ENCODE assay signal across 16 mouse cellular contexts in genomic region chr5:69542489-69542888, GRCm38 (mm10). TPM values are rescaled to one million over a fixed set of nuclear protein-coding genes. Genes with fewer than 3 reads are reported as not detected.
DNase-seq lines count a peak whose midpoint lies in the region; ATAC-seq and TF ChIP-seq lines count a peak whose summit lies in the region.
"Had no signal": no experiment of that assay in that cellular context is flagged by ENCODE, and none has a peak within 500 bp of the region (broad histone marks: within the 10 kb centered on the region; RNA-seq: fewer than 3 reads in every experiment).

Gene Yipf7 (minus strand): TSS chr5:69542648.

- no peak within 1 kb of the TSS for H3K4me3 ChIP-seq in forebrain, postnatal 0 days (ENCODE audit: low read depth, low read length)
- H3K4me3 ChIP-seq in forebrain, embryonic 11.5 days (ENCODE audit: low read depth, low read length): no peak within 1 kb of the TSS
- H3K4me3 ChIP-seq in heart, embryonic 16.5 days (ENCODE audit: low read length): peak within 1 kb of the TSS; percentile 33
- H3K4me3 ChIP-seq: limb, embryonic 15.5 days; midbrain, embryonic 15.5 days had no signal

- 46% methylated on average over 4 of the region's 4 CpGs for WGBS in forebrain, postnatal 0 days
- WGBS in forebrain, embryonic 11.5 days: 82% methylated on average over 4 of the region's 4 CpGs
- WGBS in heart, embryonic 16.5 days: 28% methylated on average over 4 of the region's 4 CpGs

- no peak within 1 kb of the TSS for H3K4me2 ChIP-seq in forebrain, postnatal 0 days (ENCODE audit: low read depth)
- no peak within 1 kb of the TSS for H3K4me2 ChIP-seq in forebrain, embryonic 11.5 days (ENCODE audit: low read depth, low read length, severe bottlenecking)
- peak within 1 kb of the TSS; percentile 55 for H3K4me2 ChIP-seq in heart, embryonic 16.5 days (ENCODE audit: low read depth, low read length)
- H3K4me2 ChIP-seq: limb, embryonic 15.5 days; midbrain, embryonic 15.5 days had no signal

- no peaks in the 10 kb centered on the region for H3K36me3 ChIP-seq in forebrain, postnatal 0 days (ENCODE audit: insufficient read depth)
- no peaks in the 10 kb centered on the region for H3K36me3 ChIP-seq in forebrain, embryonic 11.5 days (ENCODE audit: control insufficient read depth, insufficient read depth, low read length)
- no peaks in the 10 kb centered on the region for H3K36me3 ChIP-seq in heart, embryonic 16.5 days (ENCODE audit: control insufficient read depth, insufficient read depth)
- H3K36me3 ChIP-seq: limb, embryonic 15.5 days; midbrain, embryonic 15.5 days had no signal

- no peak for TF ChIP-seq CTCF in forebrain, postnatal 0 days (IDR thresholded peaks at IDR 0.05; ENCODE audit: low read depth)

- H3K27ac ChIP-seq in forebrain, postnatal 0 days (ENCODE audit: low read depth, low read length): no peak within 1 kb of the TSS
- H3K27ac ChIP-seq in forebrain, embryonic 11.5 days (ENCODE audit: low read depth, low read length): no peak within 1 kb of the TSS
- H3K27ac ChIP-seq in heart, embryonic 16.5 days (ENCODE audit: low read length): peak within 1 kb of the TSS; percentile 83
- H3K27ac ChIP-seq: limb, embryonic 15.5 days; midbrain, embryonic 15.5 days had no signal

- no peaks in the 10 kb centered on the region for H3K9me3 ChIP-seq in forebrain, postnatal 0 days (ENCODE audit: low read length)
- H3K9me3 ChIP-seq in forebrain, embryonic 11.5 days (ENCODE audit: control insufficient read depth, low read length): no peaks in the 10 kb centered on the region
- no peaks in the 10 kb centered on the region for H3K9me3 ChIP-seq in heart, embryonic 16.5 days (replicated peaks; ENCODE audit: control insufficient read depth, low read length)
- H3K9me3 ChIP-seq: limb, embryonic 15.5 days; midbrain, embryonic 15.5 days had no signal

- H3K4me1 ChIP-seq in forebrain, postnatal 0 days (ENCODE audit: insufficient read depth): no peaks in the 10 kb centered on the region
- H3K4me1 ChIP-seq in forebrain, embryonic 11.5 days (replicated peaks; ENCODE audit: control insufficient read depth, insufficient read depth, low read length): no peaks in the 10 kb centered on the region
- H3K4me1 ChIP-seq in heart, embryonic 16.5 days (ENCODE audit: control insufficient read depth, insufficient read depth, low read length): peaks cover 3% of the 10 kb centered on the region; the same call in 1 of the 2 replicates
- H3K4me1 ChIP-seq: limb, embryonic 15.5 days; midbrain, embryonic 15.5 days had no signal

- ATAC-seq in forebrain, postnatal 0 days: peak; percentile 77
- no peak for ATAC-seq in forebrain, embryonic 11.5 days (replicated peaks; ENCODE audit: low FRiP score)
- ATAC-seq in heart, embryonic 16.5 days (replicated peaks; ENCODE audit: extremely low read depth, insufficient read depth, low FRiP score): peak; percentile 84
- ATAC-seq in CD4-positive, CD25-positive, alpha-beta regulatory T cell, adult 4 months: no peak
- ATAC-seq: midbrain, embryonic 15.5 days had no signal

- DNase-seq in forebrain, postnatal 0 days: no peak
- no peak for DNase-seq in forebrain, embryonic 11.5 days (ENCODE audit: low spot score)
- DNase-seq in brain, adult 2 months (ENCODE audit: low read depth, low spot score): peak; percentile 80
- DNase-seq in gastrocnemius, adult 8-10 months (ENCODE audit: low spot score in 2 of 2): peak; percentile 14 to 40
- no peak for DNase-seq in kidney, adult 11 months
- no peak for DNase-seq in natural killer cell, adult 2 months (ENCODE audit: low spot score in 2 of 2)
- DNase-seq: adrenal gland, postnatal 14 days had no signal

- H3K9ac ChIP-seq in forebrain, postnatal 0 days: no peak within 1 kb of the TSS
- no peak within 1 kb of the TSS for H3K9ac ChIP-seq in forebrain, embryonic 11.5 days (ENCODE audit: low read length)
- H3K9ac ChIP-seq in heart, embryonic 16.5 days (ENCODE audit: low read length): peak within 1 kb of the TSS; percentile 61
- H3K9ac ChIP-seq: limb, embryonic 15.5 days; midbrain, embryonic 15.5 days had no signal

- H3K27me3 ChIP-seq in forebrain, postnatal 0 days (ENCODE audit: insufficient read depth, low read length): no peaks in the 10 kb centered on the region
- no peaks in the 10 kb centered on the region for H3K27me3 ChIP-seq in forebrain, embryonic 11.5 days (ENCODE audit: control insufficient read depth, insufficient read depth, low read length)
- H3K27me3 ChIP-seq in heart, embryonic 16.5 days (ENCODE audit: control insufficient read depth, insufficient read depth, low read length): no peaks in the 10 kb centered on the region
- H3K27me3 ChIP-seq: limb, embryonic 15.5 days; midbrain, embryonic 15.5 days had no signal

RNA-seq across cellular contexts. Expression of gene Yipf7, which starts in this region (rescaled TPM):
- not detected in 2 replicates for total RNA-seq in forebrain, postnatal 0 days (2014; rRNA removed)
- polyA plus RNA-seq in forebrain, postnatal 0 days (2015; fragmentation: Nextera tagmentation; extraction: Ambion mirVana): not detected in 2 replicates
- polyA plus RNA-seq in forebrain, embryonic 11.5 days (2014; fragmentation: Nextera tagmentation; extraction: Ambion mirVana): 0.55 TPM in 1 of 2 replicates, not detected in the other
- total RNA-seq in gastrocnemius, adult 8-10 months (2022): 10 to 100 TPM; 76.0 to 98.4 (median 88.5) TPM
- polyA plus RNA-seq in heart, embryonic 16.5 days (2015; fragmentation: Nextera tagmentation; extraction: Ambion mirVana): 18.9 and 22.4 TPM in 2 replicates
- not detected for polyA plus RNA-seq in CD4-positive, CD25-positive, alpha-beta regulatory T cell, adult 4 months (2017; shearing (Covaris generic))
- total RNA-seq: layer of hippocampus, postnatal 25 days had no signal
- polyA plus RNA-seq: C2C12; hindbrain, embryonic 11.5 days; kidney, embryonic 14.5 days; midbrain, embryonic 15.5 days; thymus, postnatal 0 days had no signal

Comparison
In these comparisons a context has a peak if more than half of its experiments do, and no peak if none do; other contexts are left out.
1. RNA of gene Yipf7 (total RNA-seq): 76.0 to 98.4 TPM in gastrocnemius, adult 8-10 months; not detected in forebrain, postnatal 0 days; every median in the first group is over 10 times any median in the second.
2. RNA of gene Yipf7 (polyA plus RNA-seq): 18.9 to 22.4 TPM in heart, embryonic 16.5 days; not detected in forebrain, postnatal 0 days, 0.55 TPM in forebrain, embryonic 11.5 days and not detected in CD4-positive, CD25-positive, alpha-beta regulatory T cell, adult 4 months; every median in the first group is over 10 times any median in the second.
3. Peak in ATAC-seq in forebrain, postnatal 0 days; RNA of the gene not detected or under 1 TPM.
4. DNase-seq: peak in brain, adult 2 months (single experiment) and gastrocnemius, adult 8-10 months (2 of 2); none in forebrain, postnatal 0 days (single experiment), forebrain, embryonic 11.5 days (single experiment), kidney, adult 11 months (single experiment) and natural killer cell, adult 2 months (0 of 2).